ENCODE assay signal across 13 mouse cellular contexts in the genomic region with DNA sequence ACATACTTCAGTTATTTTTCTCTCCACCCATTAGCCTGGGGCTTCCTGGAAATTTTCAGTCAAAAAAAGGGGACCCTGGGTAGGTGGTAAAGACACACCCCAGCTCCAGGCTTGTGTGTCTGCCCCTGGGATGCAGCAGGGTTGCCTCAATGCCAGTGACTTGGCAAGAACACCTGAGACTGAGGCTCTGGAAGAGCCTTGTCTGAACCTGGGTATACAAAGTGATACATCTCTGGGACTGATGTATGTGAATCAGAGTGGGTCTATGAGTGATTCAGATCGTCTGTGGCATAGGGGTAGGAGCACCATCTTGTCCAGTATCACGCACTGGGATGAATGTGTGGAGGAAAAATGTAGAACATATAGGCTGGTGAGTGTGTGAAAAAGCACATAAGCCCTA. TPM values are rescaled to one million over a fixed set of nuclear protein-coding genes. Genes with fewer than 3 reads are reported as not detected.
DNase-seq lines count a peak whose midpoint lies in the region; ATAC-seq and TF ChIP-seq lines count a peak whose summit lies in the region.
"Had no signal": no experiment of that assay in that cellular context is flagged by ENCODE, and none has a peak within 500 bp of the region (broad histone marks: within the 10 kb centered on the region; RNA-seq: fewer than 3 reads in every experiment).

No protein-coding gene starts in this region.

- TF ChIP-seq EP300 in lung, postnatal 0 days (IDR thresholded peaks at IDR 0.05): no peak
- no peak for TF ChIP-seq EP300 in heart, postnatal 0 days (IDR thresholded peaks at IDR 0.05; ENCODE audit: low read depth)

- H3K4me3 ChIP-seq in heart, embryonic 12.5 days: no peak overlapping the region
- no peak overlapping the region for H3K4me3 ChIP-seq in lung, postnatal 0 days (ENCODE audit: low read depth, low read length)
- no peak overlapping the region for H3K4me3 ChIP-seq in heart, postnatal 0 days (ENCODE audit: low read depth, low read length)
- no peak overlapping the region for H3K4me3 ChIP-seq in stomach, embryonic 16.5 days (replicated peaks; ENCODE audit: low read length)

- ATAC-seq in heart, embryonic 12.5 days (ENCODE audit: insufficient number of reproducible peaks, low FRiP score): peak; percentile 0; the same call in 1 of the 2 replicates
- no peak for ATAC-seq in lung, postnatal 0 days
- ATAC-seq in heart, postnatal 0 days (ENCODE audit: insufficient read depth, low read depth): no peak
- no peak for ATAC-seq in stomach, embryonic 16.5 days (ENCODE audit: insufficient read depth, low FRiP score)
- ATAC-seq in activated CD4-positive, CD25-positive, alpha-beta regulatory T cell, adult 4 months: no peak

- H3K4me1 ChIP-seq in heart, embryonic 12.5 days (replicated peaks): peaks cover 63% of the 10 kb centered on the region
- peaks cover 17% of the 10 kb centered on the region for H3K4me1 ChIP-seq in lung, postnatal 0 days (ENCODE audit: insufficient read depth, low read depth, low read length)
- H3K4me1 ChIP-seq in heart, postnatal 0 days (ENCODE audit: control insufficient read depth, insufficient read depth): peaks cover 41% of the 10 kb centered on the region
- H3K4me1 ChIP-seq in stomach, embryonic 16.5 days (ENCODE audit: control insufficient read depth, insufficient read depth, low read length): peaks cover 48% of the 10 kb centered on the region

- H3K27ac ChIP-seq in heart, embryonic 12.5 days (ENCODE audit: poor library complexity, severe bottlenecking): peak overlapping the region; percentile 90
- H3K27ac ChIP-seq in lung, postnatal 0 days (ENCODE audit: low read length): peak overlapping the region; percentile 4; the same call in 1 of the 2 replicates
- peak overlapping the region; percentile 77 for H3K27ac ChIP-seq in heart, postnatal 0 days (ENCODE audit: low read depth)
- H3K27ac ChIP-seq in stomach, embryonic 16.5 days (ENCODE audit: low read length): peak overlapping the region; percentile 12

- 76% methylated on average over 2 of the region's 2 CpGs for WGBS in heart, embryonic 12.5 days
- WGBS in lung, postnatal 0 days: 87% methylated on average over 2 of the region's 2 CpGs
- 67% methylated on average over 2 of the region's 2 CpGs for WGBS in heart, postnatal 0 days
- 83% methylated on average over 2 of the region's 2 CpGs for WGBS in stomach, embryonic 16.5 days

- no peaks in the 10 kb centered on the region; the same call in 1 of the 2 replicates for H3K36me3 ChIP-seq in heart, embryonic 12.5 days
- H3K36me3 ChIP-seq in lung, postnatal 0 days (ENCODE audit: insufficient read depth, low read length): no peaks in the 10 kb centered on the region
- no peaks in the 10 kb centered on the region for H3K36me3 ChIP-seq in heart, postnatal 0 days (replicated peaks; ENCODE audit: control insufficient read depth, insufficient read depth, low read length)
- no peaks in the 10 kb centered on the region for H3K36me3 ChIP-seq in stomach, embryonic 16.5 days (ENCODE audit: control insufficient read depth, insufficient read depth, low read length)

- no peak for DNase-seq in heart, postnatal 4 days
- no peak for DNase-seq in lung, postnatal 0 days (ENCODE audit: low spot score)
- DNase-seq in lung, postnatal 14 days: no peak
- DNase-seq in heart, postnatal 0 days (ENCODE audit: low spot score): no peak
- DNase-seq in right cerebral cortex, postnatal 10 days (ENCODE audit: low spot score in 2 of 2): no peak
- DNase-seq: kidney, adult 18-20 months; lung, postnatal 4 days; right cerebral cortex, postnatal 14 days had no signal

- no peak overlapping the region; the same call in 1 of the 2 replicates for H3K4me2 ChIP-seq in heart, embryonic 12.5 days
- H3K4me2 ChIP-seq in lung, postnatal 0 days (replicated peaks; ENCODE audit: low read depth, low read length): no peak overlapping the region
- no peak overlapping the region for H3K4me2 ChIP-seq in heart, postnatal 0 days (ENCODE audit: low read depth, low read length)
- no peak overlapping the region for H3K4me2 ChIP-seq in stomach, embryonic 16.5 days (ENCODE audit: low read depth, low read length)

- no peak for TF ChIP-seq CTCF in lung, postnatal 0 days (IDR thresholded peaks at IDR 0.05)
- no peak for TF ChIP-seq CTCF in heart, postnatal 0 days (IDR thresholded peaks at IDR 0.05; ENCODE audit: low read depth)

- H3K9me3 ChIP-seq in heart, embryonic 12.5 days (replicated peaks): no peaks in the 10 kb centered on the region
- no peaks in the 10 kb centered on the region for H3K9me3 ChIP-seq in lung, postnatal 0 days (ENCODE audit: low read length)
- H3K9me3 ChIP-seq in heart, postnatal 0 days (replicated peaks; ENCODE audit: control insufficient read depth, low read length): no peaks in the 10 kb centered on the region
- no peaks in the 10 kb centered on the region for H3K9me3 ChIP-seq in stomach, embryonic 16.5 days (replicated peaks; ENCODE audit: control insufficient read depth, low read length)

- 0 out of 2 replicates have a peak overlapping the region, but pooled peaks have one; percentile 66 for H3K9ac ChIP-seq in heart, embryonic 12.5 days
- H3K9ac ChIP-seq in lung, postnatal 0 days (replicated peaks; ENCODE audit: low read depth): no peak overlapping the region
- H3K9ac ChIP-seq in heart, postnatal 0 days (replicated peaks; ENCODE audit: low read depth, low read length): no peak overlapping the region
- H3K9ac ChIP-seq in stomach, embryonic 16.5 days (ENCODE audit: low read length): no peak overlapping the region; the same call in 1 of the 2 replicates

- H3K27me3 ChIP-seq in heart, embryonic 12.5 days (replicated peaks): no peaks in the 10 kb centered on the region
- H3K27me3 ChIP-seq in lung, postnatal 0 days (replicated peaks; ENCODE audit: insufficient read depth, low read length): no peaks in the 10 kb centered on the region
- H3K27me3 ChIP-seq in heart, postnatal 0 days (ENCODE audit: control insufficient read depth, insufficient read depth, low read length): no peaks in the 10 kb centered on the region
- no peaks in the 10 kb centered on the region for H3K27me3 ChIP-seq in stomach, embryonic 16.5 days (ENCODE audit: control insufficient read depth, insufficient read depth, low read length)

RNA-seq across cellular contexts. Expression of a gene that starts 1.0 kb away (rescaled TPM):
- polyA plus RNA-seq in heart, embryonic 12.5 days (2016; fragmentation: Nextera tagmentation; extraction: Ambion mirVana): 51.8 and 61.5 TPM in 2 replicates
- 100 to 1,000 TPM; 467 to 506 TPM for total RNA-seq in heart, postnatal 4 days (2021)
- polyA plus RNA-seq in lung, postnatal 0 days (2015; fragmentation: Nextera tagmentation; extraction: Ambion mirVana): 20.2 and 25.3 TPM in 2 replicates
- 473 and 516 TPM in 2 replicates for total RNA-seq in heart, postnatal 0 days (2014; rRNA removed; ENCODE audit: low replicate concordance)
- polyA plus RNA-seq in heart, postnatal 0 days (2015; fragmentation: Nextera tagmentation; extraction: Ambion mirVana): 41.2 and 42.4 TPM in 2 replicates
- 29.5 and 31.7 TPM in 2 replicates for polyA plus RNA-seq in stomach, embryonic 16.5 days (2015; fragmentation: Nextera tagmentation; extraction: Ambion mirVana)
- polyA plus RNA-seq in activated CD4-positive, CD25-positive, alpha-beta regulatory T cell, adult 4 months (2017; shearing (Covaris generic)): not detected

RNA-seq across cellular contexts. Expression of a gene that starts 14.4 kb away (rescaled TPM):
- polyA plus RNA-seq in heart, embryonic 12.5 days (2016; fragmentation: Nextera tagmentation; extraction: Ambion mirVana): not detected in 2 replicates
- not detected for total RNA-seq in heart, postnatal 4 days (2021)
- polyA plus RNA-seq in lung, postnatal 0 days (2015; fragmentation: Nextera tagmentation; extraction: Ambion mirVana): not detected in 2 replicates
- total RNA-seq in heart, postnatal 0 days (2014; rRNA removed; ENCODE audit: low replicate concordance): not detected in 2 replicates
- not detected in 2 replicates for polyA plus RNA-seq in heart, postnatal 0 days (2015; fragmentation: Nextera tagmentation; extraction: Ambion mirVana)
- polyA plus RNA-seq in stomach, embryonic 16.5 days (2015; fragmentation: Nextera tagmentation; extraction: Ambion mirVana): not detected in 2 replicates
- polyA plus RNA-seq in activated CD4-positive, CD25-positive, alpha-beta regulatory T cell, adult 4 months (2017; shearing (Covaris generic)): not detected
- total RNA-seq: layer of hippocampus, postnatal 14 days had no signal

RNA-seq across cellular contexts. Expression of a gene that starts 37.2 kb away (rescaled TPM):
- not detected in 2 replicates for polyA plus RNA-seq in heart, embryonic 12.5 days (2016; fragmentation: Nextera tagmentation; extraction: Ambion mirVana)
- total RNA-seq in heart, postnatal 4 days (2021): not detected
- not detected in 2 replicates for polyA plus RNA-seq in lung, postnatal 0 days (2015; fragmentation: Nextera tagmentation; extraction: Ambion mirVana)
- not detected in 2 replicates for total RNA-seq in heart, postnatal 0 days (2014; rRNA removed; ENCODE audit: low replicate concordance)
- polyA plus RNA-seq in heart, postnatal 0 days (2015; fragmentation: Nextera tagmentation; extraction: Ambion mirVana): not detected in 2 replicates
- 406 and 529 TPM in 2 replicates for polyA plus RNA-seq in stomach, embryonic 16.5 days (2015; fragmentation: Nextera tagmentation; extraction: Ambion mirVana)
- polyA plus RNA-seq in activated CD4-positive, CD25-positive, alpha-beta regulatory T cell, adult 4 months (2017; shearing (Covaris generic)): not detected
- total RNA-seq: layer of hippocampus, postnatal 14 days had no signal

RNA-seq across cellular contexts. Expression of a gene that starts 57.9 kb away (rescaled TPM):
- not detected in 2 replicates for polyA plus RNA-seq in heart, embryonic 12.5 days (2016; fragmentation: Nextera tagmentation; extraction: Ambion mirVana)
- total RNA-seq in heart, postnatal 4 days (2021): not detected
- not detected in 2 replicates for polyA plus RNA-seq in lung, postnatal 0 days (2015; fragmentation: Nextera tagmentation; extraction: Ambion mirVana)
- total RNA-seq in heart, postnatal 0 days (2014; rRNA removed; ENCODE audit: low replicate concordance): not detected in 2 replicates
- not detected in 2 replicates for polyA plus RNA-seq in heart, postnatal 0 days (2015; fragmentation: Nextera tagmentation; extraction: Ambion mirVana)
- 0.54 and 0.83 TPM in 2 replicates for polyA plus RNA-seq in stomach, embryonic 16.5 days (2015; fragmentation: Nextera tagmentation; extraction: Ambion mirVana)
- not detected for polyA plus RNA-seq in activated CD4-positive, CD25-positive, alpha-beta regulatory T cell, adult 4 months (2017; shearing (Covaris generic))
- total RNA-seq: layer of hippocampus, postnatal 14 days had no signal
- polyA plus RNA-seq: testis, adult 2 months had no signal

Comparison
In these comparisons a context has a peak if more than half of its experiments do, and no peak if none do; other contexts are left out.
1. H3K27ac ChIP-seq: peak in every context shown above with its lines; median percentile 90 in heart, embryonic 12.5 days; 77 in heart, postnatal 0 days; 12 in stomach, embryonic 16.5 days; 4 in lung, postnatal 0 days.
2. RNA of a gene that starts 1.0 kb away (polyA plus RNA-seq): 51.8 to 61.5 TPM in heart, embryonic 12.5 days, 41.2 to 42.4 TPM in heart, postnatal 0 days, 29.5 to 31.7 TPM in stomach, embryonic 16.5 days and 20.2 to 25.3 TPM in lung, postnatal 0 days; not detected in activated CD4-positive, CD25-positive, alpha-beta regulatory T cell, adult 4 months; every median in the first group is over 10 times any median in the second.
3. RNA of a gene that starts 37.2 kb away (polyA plus RNA-seq): 406 to 529 TPM in stomach, embryonic 16.5 days; not detected in lung, postnatal 0 days, not detected in heart, postnatal 0 days, not detected in heart, embryonic 12.5 days and not detected in activated CD4-positive, CD25-positive, alpha-beta regulatory T cell, adult 4 months; every median in the first group is over 100 times any median in the second.